Mouse (Mus musculus) liver, adult 2 months (tissue): Measurements from ENCODE around the gene Lama5.

Experiments used
- CTCF ChIP-seq: fragments of 200-500 bp; IDR thresholded peaks from 2 replicates; pipeline ENCODE4 v1.5.1; 2011; ENCODE audit warnings: low read depth, low read length, control low read depth
- POLR2A ChIP-seq: fragments of 200-500 bp; IDR thresholded peaks from 2 replicates; pipeline ENCODE4 v1.6.1; 2011; ENCODE audit warnings: low read length, control low read depth; ENCODE audit not compliant: insufficient read depth; ENCODE audit errors: extremely low read depth

DNA sequence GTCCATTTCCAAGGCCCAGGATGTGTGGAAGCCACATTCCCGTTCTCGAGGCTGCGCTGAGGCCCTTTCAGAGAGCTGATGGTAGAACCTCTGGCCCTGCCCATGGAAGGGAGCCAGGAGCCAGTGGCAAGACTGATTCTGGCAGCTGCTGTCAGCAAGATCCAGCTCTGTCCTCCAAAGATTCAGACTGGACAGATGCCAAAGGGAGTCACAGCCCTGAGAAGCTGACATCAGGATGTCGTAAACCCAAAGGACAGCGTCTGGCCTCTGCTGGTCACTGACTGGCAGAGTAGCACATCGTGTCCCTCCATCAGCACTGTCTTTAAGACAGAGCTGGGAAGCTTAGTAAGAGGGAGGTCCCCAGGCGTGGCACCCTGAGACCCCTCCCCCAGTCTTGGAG is 2.9 kb upstream of the Lama5 start:
- TF ChIP-seq POLR2A (no peak), CTCF (peak; percentile 22; the same call in 1 of the 2 replicates)
